Mouse (Mus musculus) ES-Bruce4 (cell line): Measurements from ENCODE around the gene Pcx. TPM values are rescaled to one million over a fixed set of nuclear protein-coding genes. Genes with fewer than 3 reads are reported as not detected.

Experiments used
- H3K27ac ChIP-seq: 2 replicates; pipeline ENCODE4 v1.5.1; 2012; ENCODE audit warnings: low read length, inconsistent platforms; ENCODE audit not compliant: insufficient read depth
- H3K27me3 ChIP-seq: 2 replicates; pipeline ENCODE4 v1.6.1; 2012; ENCODE audit warnings: mild to moderate bottlenecking, low read length, inconsistent platforms; ENCODE audit not compliant: control insufficient read depth, poor library complexity, insufficient read depth, severe bottlenecking
- H3K36me3 ChIP-seq: 2 replicates; pipeline ENCODE4 v1.6.1; 2012; ENCODE audit warnings: inconsistent platforms, mild to moderate bottlenecking, low read length, moderate library complexity; ENCODE audit not compliant: control insufficient read depth, poor library complexity, insufficient read depth, severe bottlenecking
- H3K4me1 ChIP-seq: one replicate; pipeline ENCODE4 v1.8.1; 2011; ENCODE audit warnings: low read length; ENCODE audit not compliant: control insufficient read depth, insufficient read depth
- H3K4me3 ChIP-seq: 2 replicates; pipeline ENCODE4 v1.5.1; 2011; ENCODE audit warnings: low read depth, mild to moderate bottlenecking, low read length
- H3K9ac ChIP-seq: 2 replicates; pipeline ENCODE4 v1.6.1; 2012; ENCODE audit warnings: low read depth, mild to moderate bottlenecking, inconsistent platforms; ENCODE audit not compliant: poor library complexity, severe bottlenecking
- H3K9me3 ChIP-seq: replicated peaks from 2 replicates; pipeline ENCODE4 v1.6.1; 2012; ENCODE audit warnings: mild to moderate bottlenecking, low read length, inconsistent platforms; ENCODE audit not compliant: control insufficient read depth, poor library complexity, insufficient read depth, severe bottlenecking
- CTCF ChIP-seq: IDR thresholded peaks from one replicate; pipeline ENCODE4 v1.8.1; 2011; ENCODE audit warnings: low read depth, low read length
- EP300 ChIP-seq: IDR thresholded peaks from 2 replicates; pipeline ENCODE4 v1.6.1; 2011; ENCODE audit warnings: low read depth, low read length; ENCODE audit not compliant: insufficient read depth
- POLR2A ChIP-seq: IDR thresholded peaks from one replicate; pipeline ENCODE4 v1.8.1; 2011; ENCODE audit warnings: low read length; ENCODE audit not compliant: insufficient read depth
- polyA plus RNA-seq: library from polyadenylated mRNA; stranded (reverse); fragments of >200 nt; gene quantifications from 2 replicates; pipeline ENCODE4 v1.2.4, GENCODE M21; 2011; ENCODE audit warnings: low read depth; ENCODE audit not compliant: missing spikeins, insufficient read depth, insufficient read length

Pcx gene
- polyA plus RNA-seq, 1 experiment = 7.9 TPM

DNA sequence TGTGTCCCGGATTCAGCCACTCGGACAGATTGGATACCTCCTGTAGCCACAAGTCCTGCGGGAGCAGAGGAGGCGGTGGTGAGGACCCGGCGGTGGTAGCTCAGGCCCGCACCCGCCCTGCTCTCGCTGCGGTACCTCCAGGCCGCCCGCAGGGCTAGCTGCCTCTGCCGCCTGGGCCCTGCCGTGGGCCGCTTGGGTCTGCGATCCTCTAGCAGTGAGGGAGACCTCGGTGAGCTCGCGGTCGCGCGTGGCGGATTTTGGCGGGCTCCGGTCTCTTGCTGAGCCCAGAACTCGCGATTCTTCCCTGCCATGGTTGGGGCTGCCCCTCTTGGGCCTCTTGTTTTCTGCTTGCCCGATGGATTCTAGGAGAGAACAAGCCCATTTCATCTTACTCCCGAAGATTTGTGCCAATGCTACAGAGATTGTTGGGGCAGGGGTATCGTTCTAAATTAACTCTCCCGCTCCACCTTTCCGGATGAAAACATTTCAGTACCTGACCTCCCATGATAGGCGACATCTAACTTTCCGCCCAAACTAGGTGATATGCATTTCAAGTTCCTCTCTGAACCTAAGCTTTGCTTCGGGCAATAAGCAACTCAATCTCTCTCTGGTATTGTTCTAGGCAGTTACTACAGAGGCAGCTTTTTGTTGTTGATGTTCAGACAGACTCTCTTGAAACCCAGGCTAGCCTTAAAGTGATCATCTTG, 115.7 kb downstream of the Pcx start:
- Histone ChIP-seq H3K36me3 (peaks cover 8% of the 10 kb centered on the region), H3K9me3 (no peaks in the 10 kb centered on the region), H3K4me3 (peak overlapping the region; percentile 95), H3K9ac (peak overlapping the region; percentile 82), H3K4me1 (no peaks in the 10 kb centered on the region), H3K27ac (peak overlapping the region; percentile 40; the same call in 1 of the 2 replicates), H3K27me3 (no peaks in the 10 kb centered on the region)
- TF ChIP-seq CTCF (no peak), EP300 (no peak), POLR2A (no peak)

DNA sequence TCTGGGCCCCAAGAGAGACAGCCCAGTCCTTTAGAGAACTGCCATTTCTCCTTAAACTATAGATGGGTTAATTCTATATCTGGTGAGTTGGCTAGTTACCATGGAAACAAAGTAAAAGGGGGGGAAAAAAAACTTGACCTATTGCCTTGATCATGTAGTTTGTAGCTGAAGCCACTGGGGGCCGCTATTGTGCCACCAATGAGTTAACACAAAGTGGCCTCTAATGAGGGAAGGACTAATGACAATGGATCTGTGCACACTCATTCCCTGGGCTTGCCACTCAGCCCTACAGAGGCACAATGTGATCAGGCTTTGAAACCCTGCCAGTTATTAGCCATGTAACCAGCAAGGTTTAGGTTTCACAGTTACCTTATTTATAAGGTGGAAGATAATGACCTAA, 118.5 kb downstream of the Pcx start:
- no peak overlapping the region for H3K4me3 ChIP-seq
- H3K27me3 ChIP-seq = no peaks in the 10 kb centered on the region
- H3K27ac ChIP-seq = no peak overlapping the region
- H3K4me1 ChIP-seq = no peaks in the 10 kb centered on the region
- H3K36me3 ChIP-seq = no peaks in the 10 kb centered on the region
- H3K9ac ChIP-seq = no peak overlapping the region
- H3K9me3 ChIP-seq = no peaks in the 10 kb centered on the region
- TF ChIP-seq CTCF (peak; percentile 41), POLR2A (no peak)

DNA sequence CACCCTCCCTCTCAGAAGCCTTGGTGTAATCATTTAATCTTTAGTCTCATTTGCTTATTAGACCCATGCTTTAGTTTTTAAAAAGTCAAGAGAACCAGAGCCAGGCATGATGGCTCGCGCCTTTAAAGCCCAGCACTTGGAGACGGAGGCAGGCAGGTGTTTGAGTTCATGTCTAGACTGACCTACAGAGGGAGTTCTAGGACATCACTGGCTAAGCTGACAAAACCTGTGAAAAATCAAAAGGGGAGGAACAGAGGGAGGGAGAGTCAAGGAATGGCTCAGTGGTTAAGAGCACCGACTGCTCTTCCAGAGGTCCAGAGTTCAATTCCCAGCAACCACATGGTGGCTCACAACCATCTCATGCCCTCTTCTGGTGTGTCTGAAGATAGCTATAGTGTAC, 125.7 kb downstream of the Pcx start:
- no peak overlapping the region for H3K9ac ChIP-seq
- no peak overlapping the region for H3K27ac ChIP-seq
- H3K9me3 ChIP-seq = no peaks in the 10 kb centered on the region
- TF ChIP-seq EP300 (no peak), CTCF (peak; percentile 9)
- no peaks in the 10 kb centered on the region for H3K27me3 ChIP-seq
- H3K4me1 ChIP-seq = no peaks in the 10 kb centered on the region
- no peaks in the 10 kb centered on the region for H3K36me3 ChIP-seq
- H3K4me3 ChIP-seq = no peak overlapping the region

DNA sequence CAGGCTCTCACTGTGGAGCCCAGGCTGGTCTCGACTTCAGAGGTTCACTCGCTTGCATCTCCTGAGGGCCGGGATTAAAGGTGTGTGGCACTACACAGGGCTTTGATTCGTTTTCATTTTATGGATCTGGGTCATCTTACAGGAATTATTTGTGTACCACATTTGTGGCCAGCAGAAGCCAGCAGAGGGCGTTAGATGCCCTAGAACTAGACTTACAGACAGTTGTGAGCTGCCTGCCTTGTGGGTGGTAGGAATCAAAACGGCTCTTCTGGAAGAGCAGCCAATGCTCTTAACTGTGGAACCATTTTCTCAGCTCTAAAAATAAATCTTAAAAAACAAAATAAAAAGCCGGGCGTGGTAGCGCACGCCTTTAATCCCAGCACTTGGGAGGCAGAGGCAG, 134.0 kb downstream of the Pcx start:
- no peak overlapping the region for H3K9ac ChIP-seq
- no peak overlapping the region for H3K27ac ChIP-seq
- H3K9me3 ChIP-seq = no peaks in the 10 kb centered on the region
- H3K4me3 ChIP-seq = no peak overlapping the region
- H3K36me3 ChIP-seq = no peaks in the 10 kb centered on the region
- TF ChIP-seq POLR2A (no peak), CTCF (peak; percentile 62)
- no peaks in the 10 kb centered on the region for H3K4me1 ChIP-seq
- H3K27me3 ChIP-seq = no peaks in the 10 kb centered on the region

DNA sequence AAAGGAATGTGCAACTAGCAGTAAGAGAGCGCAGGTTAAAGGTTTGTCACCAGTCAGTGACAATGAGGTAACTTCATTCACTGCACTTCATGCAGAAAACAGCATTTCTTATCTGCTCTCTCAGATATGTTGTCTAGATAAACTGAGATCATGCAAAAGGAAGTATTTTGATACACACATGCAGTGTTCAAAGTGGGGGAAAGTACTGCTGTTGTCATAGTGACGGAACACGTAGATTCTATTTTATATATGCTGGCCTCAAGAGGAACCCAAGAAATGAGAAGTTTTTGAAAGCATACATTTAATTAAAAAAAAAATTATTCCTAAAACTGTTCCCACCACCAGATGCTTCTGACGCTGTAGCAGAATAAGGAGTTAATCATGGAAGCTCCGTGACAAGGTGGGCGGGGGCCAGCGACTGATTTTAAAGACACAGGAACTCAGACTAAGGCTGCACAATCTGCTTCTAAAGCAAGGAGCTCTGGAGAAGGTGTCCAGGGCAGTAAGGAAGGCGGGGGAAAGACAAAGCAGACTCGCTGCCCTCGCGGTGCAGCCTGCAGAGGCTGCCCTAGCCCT, 136.7 kb downstream of the Pcx start:
- TF ChIP-seq CTCF (no peak), POLR2A (no peak), EP300 (no peak)
- Histone ChIP-seq H3K4me1 (no peaks in the 10 kb centered on the region), H3K4me3 (no peak overlapping the region), H3K36me3 (no peaks in the 10 kb centered on the region), H3K27me3 (no peaks in the 10 kb centered on the region), H3K9ac (no peak overlapping the region), H3K27ac (no peak overlapping the region), H3K9me3 (no peaks in the 10 kb centered on the region)

DNA sequence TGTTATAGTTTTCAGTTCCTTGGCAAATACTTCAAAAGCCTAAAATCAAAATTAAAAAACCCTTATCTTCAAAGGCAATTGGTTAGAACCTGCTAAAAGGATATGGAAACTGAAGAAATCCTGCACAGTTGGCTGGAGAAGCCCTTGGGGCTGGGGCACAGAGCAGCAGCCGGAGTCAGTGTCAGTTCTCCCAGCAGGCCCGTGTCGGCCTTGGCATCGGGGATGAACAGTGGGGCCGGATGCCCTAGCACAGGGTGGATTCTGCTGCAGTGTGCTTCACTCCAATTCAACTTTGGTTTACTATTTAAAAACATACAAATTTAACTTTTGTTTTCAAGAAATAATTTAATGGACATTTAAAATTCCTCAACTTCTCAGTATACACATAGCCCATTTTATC, 147.9 kb downstream of the Pcx start:
- H3K9me3 ChIP-seq = no peaks in the 10 kb centered on the region
- H3K36me3 ChIP-seq = no peaks in the 10 kb centered on the region
- H3K27me3 ChIP-seq = no peaks in the 10 kb centered on the region
- H3K4me1 ChIP-seq = no peaks in the 10 kb centered on the region
- H3K4me3 ChIP-seq = no peak overlapping the region
- TF ChIP-seq CTCF = no peak
- TF ChIP-seq POLR2A = no peak
- TF ChIP-seq EP300 = no peak
- no peak overlapping the region for H3K9ac ChIP-seq
- no peak overlapping the region for H3K27ac ChIP-seq
